Mouse (Mus musculus): ENCODE results near the gene Hyal2. TPM values are rescaled to one million over a fixed set of nuclear protein-coding genes. Genes with fewer than 3 reads are reported as not detected.

Hyal2 gene
- total and polyA plus RNA-seq, 3 experiments = 31.3 to 32.0 TPM; not detected in 1

GRCm38 (mm10) chr9:107571534-107572326 lies 4.0 kb downstream of the Hyal2 start:
- Histone ChIP-seq H3K4me1 (ENCODE audit: control insufficient read depth in 1 of 2, insufficient read depth in 2 of 2, low read length in 2 of 2) (peaks cover 9 to 47% of the 10 kb centered on the region in 2 experiments), H3K4me3 (ENCODE audit: control insufficient read depth in 1 of 2, insufficient read depth in 1 of 2, low read depth in 2 of 2, low read length in 2 of 2) (no peak overlapping the region), H3K27me3 (ENCODE audit: control insufficient read depth in 1 of 2, insufficient read depth in 2 of 2, low read length in 2 of 2) (no peaks in the 10 kb centered on the region), H3K9ac (ENCODE audit: control insufficient read depth, low read depth, low read length, poor library complexity, severe bottlenecking) (peak overlapping the region; percentile 18; the same call in 1 of the 2 replicates), H3K27ac (ENCODE audit: control insufficient read depth, low read depth, low read length) (peak overlapping the region; percentile 58), H3K79me2 (ENCODE audit: control insufficient read depth, insufficient read depth, low read length, poor library complexity) (peaks cover 14% of the 10 kb centered on the region), H3K9me3 (replicated peaks; ENCODE audit: insufficient read depth, low read length) (no peaks in the 10 kb centered on the region), H3K36me3 (ENCODE audit: control insufficient read depth in 1 of 2, insufficient read depth in 2 of 2, low read length in 2 of 2) (peaks cover 0 to 30% of the 10 kb centered on the region in 2 experiments; a peak in 2 of 4 replicates)
- TF ChIP-seq CTCF (IDR thresholded peaks at IDR 0.05 in 2 of 3, conservative IDR thresholded peaks at IDR 0.05 in 1 of 3; ENCODE audit: control insufficient read depth in 1 of 3, insufficient read depth in 1 of 3, low read depth in 2 of 3, low read length in 3 of 3, poor library complexity in 1 of 3, severe bottlenecking in 1 of 3) (no peak), GATA1 (IDR thresholded peaks at IDR 0.05; ENCODE audit: low read depth, low read length) (peak; percentile 46; the same call in 1 of the 2 replicates), HCFC1 (IDR thresholded peaks at IDR 0.05; ENCODE audit: low read depth, low read length) (peak; percentile 49), MAZ (IDR thresholded peaks at IDR 0.05; ENCODE audit: low read depth, low read length) (0 out of 2 replicates have a peak, but pooled peaks have one; percentile 51), E2F4 (IDR thresholded peaks at IDR 0.05; ENCODE audit: borderline replicate concordance, low read depth, low read length) (no peak), POLR2A (IDR thresholded peaks at IDR 0.05; ENCODE audit: control insufficient read depth in 1 of 2, insufficient read depth in 1 of 2, low read depth in 1 of 2, low read length in 2 of 2, poor library complexity in 1 of 2) (no peak), MXI1 (IDR thresholded peaks at IDR 0.05; ENCODE audit: low read depth, low read length) (no peak), UBTF (IDR thresholded peaks at IDR 0.05; ENCODE audit: borderline replicate concordance, insufficient read depth, low read depth, low read length) (no peak), EP300 (IDR thresholded peaks at IDR 0.05; ENCODE audit: low read depth in 1 of 2, low read length in 2 of 2) (peak; percentile 45 to 71; a peak in 3 of 4 replicates), ZNF384 (IDR thresholded peaks at IDR 0.05; ENCODE audit: low read depth, low read length) (no peak), RAD21 (IDR thresholded peaks at IDR 0.05; ENCODE audit: low read depth, low read length) (no peak), JUND (IDR thresholded peaks at IDR 0.05; ENCODE audit: low read depth, low read length) (no peak), POLR2AphosphoS2 (IDR thresholded peaks at IDR 0.05; ENCODE audit: low read length) (no peak), MYB (IDR thresholded peaks at IDR 0.05; ENCODE audit: low read depth, low read length) (no peak), ETS1 (IDR thresholded peaks at IDR 0.05; ENCODE audit: low read depth, low read length) (peak; percentile 98), BHLHE40 (IDR thresholded peaks at IDR 0.05; ENCODE audit: borderline replicate concordance, low read depth, low read length) (0 out of 2 replicates have a peak, but pooled peaks have one; percentile 7), TCF12 (IDR thresholded peaks at IDR 0.05; ENCODE audit: low read depth, low read length) (no peak), MAX (IDR thresholded peaks at IDR 0.05; ENCODE audit: low read length) (no peak), RCOR1 (IDR thresholded peaks at IDR 0.05; ENCODE audit: low read depth, low read length) (0 out of 2 replicates have a peak, but pooled peaks have one; percentile 28)
- DNase-seq (ENCODE audit: low read depth, low spot score) = peak; percentile 54

GRCm38 (mm10) chr9:107572327-107572662 lies 4.5 kb downstream of the Hyal2 start:
- Histone ChIP-seq H3K27me3 (ENCODE audit: control insufficient read depth in 1 of 2, insufficient read depth in 2 of 2, low read length in 2 of 2) (no peaks in the 10 kb centered on the region), H3K4me1 (ENCODE audit: control insufficient read depth in 1 of 2, insufficient read depth in 2 of 2, low read length in 2 of 2) (peaks cover 9 to 48% of the 10 kb centered on the region in 2 experiments), H3K9ac (ENCODE audit: control insufficient read depth, low read depth, low read length, poor library complexity, severe bottlenecking) (no peak overlapping the region), H3K27ac (ENCODE audit: control insufficient read depth, low read depth, low read length) (no peak overlapping the region; the same call in 1 of the 2 replicates), H3K4me3 (ENCODE audit: control insufficient read depth in 1 of 2, insufficient read depth in 1 of 2, low read depth in 2 of 2, low read length in 2 of 2) (no peak overlapping the region), H3K36me3 (ENCODE audit: control insufficient read depth in 1 of 2, insufficient read depth in 2 of 2, low read length in 2 of 2) (peaks cover 0 to 30% of the 10 kb centered on the region in 2 experiments; a peak in 2 of 4 replicates), H3K79me2 (ENCODE audit: control insufficient read depth, insufficient read depth, low read length, poor library complexity) (peaks cover 14% of the 10 kb centered on the region), H3K9me3 (replicated peaks; ENCODE audit: insufficient read depth, low read length) (no peaks in the 10 kb centered on the region)
- DNase-seq (ENCODE audit: low read depth, low spot score) = no peak
- TF ChIP-seq MAFK (IDR thresholded peaks at IDR 0.05; ENCODE audit: borderline replicate concordance, low read depth, low read length) (no peak), POLR2AphosphoS2 (IDR thresholded peaks at IDR 0.05; ENCODE audit: low read length) (no peak)

All from MEL (cell line).